Mouse (Mus musculus) hindbrain, embryonic 12.5 days (tissue): Measurements from ENCODE around the gene Ppm1k. TPM values are rescaled to one million over a fixed set of nuclear protein-coding genes. Genes with fewer than 3 reads are reported as not detected.

ENCODE experiments used
- ATAC-seq: fragments of 200-750 bp; cut with Nextera tagmentation; 2 replicates; pipeline ENCODE4 v1.8.0; 2017; ENCODE audit warnings: moderate TSS enrichment; ENCODE audit not compliant: low FRiP score
- H3K27ac ChIP-seq: fragments of 300-500 bp; sonication (generic); 2 replicates; pipeline ENCODE4 v1.5.1; 2016; ENCODE audit warnings: mild to moderate bottlenecking
- H3K27me3 ChIP-seq: fragments of 300-500 bp; sonication (generic); 2 replicates; pipeline ENCODE4 v1.6.1; 2016; ENCODE audit warnings: mild to moderate bottlenecking
- H3K36me3 ChIP-seq: fragments of 300-500 bp; sonication (generic); 2 replicates; pipeline ENCODE4 v1.6.1; 2016; ENCODE audit warnings: mild to moderate bottlenecking
- H3K4me1 ChIP-seq: fragments of 300-500 bp; sonication (generic); 2 replicates; pipeline ENCODE4 v1.6.1; 2016
- H3K4me2 ChIP-seq: fragments of 300-500 bp; sonication (generic); replicated peaks from 2 replicates; pipeline ENCODE4 v1.6.1; 2016; ENCODE audit warnings: mild to moderate bottlenecking
- H3K4me3 ChIP-seq: fragments of 300-500 bp; sonication (generic); 2 replicates; pipeline ENCODE4 v1.5.1; 2016; ENCODE audit warnings: mild to moderate bottlenecking
- H3K9ac ChIP-seq: fragments of 300-500 bp; sonication (generic); 2 replicates; pipeline ENCODE4 v1.6.1; 2016; ENCODE audit warnings: mild to moderate bottlenecking, moderate library complexity
- H3K9me3 ChIP-seq: fragments of 300-500 bp; sonication (generic); replicated peaks from 2 replicates; pipeline ENCODE4 v1.6.1; 2016; ENCODE audit warnings: mild to moderate bottlenecking
- WGBS: fragments of 180-500 bp; shearing (Covaris S2); methylation state at CpG from one replicate; pipeline ENCODE4 v1.1.7; 2016; 5-methylcytosine and 5-hydroxymethylcytosine counted together
- polyA plus RNA-seq: library from polyadenylated mRNA; unstranded; fragments of >200 nt; fragmentation: Nextera tagmentation; extraction: Ambion mirVana; gene quantifications from 2 replicates; pipeline ENCODE4 v1.2.1, GENCODE M21; 2016

Gene Ppm1k
- 7.3 and 7.4 TPM in 2 replicates for polyA plus RNA-seq

- Histone ChIP-seq H3K9me3 (no peaks in the 10 kb centered on the region), H3K4me3 (peak within 1 kb of the TSS; percentile 56), H3K9ac (peak within 1 kb of the TSS; percentile 67), H3K4me2 (peak within 1 kb of the TSS; percentile 78), H3K27ac (peak within 1 kb of the TSS; percentile 67), H3K4me1 (peaks cover 10% of the 10 kb centered on the region), H3K27me3 (no peaks in the 10 kb centered on the region), H3K36me3 (no peaks in the 10 kb centered on the region)
- under 1% methylated on average over 24 of the region's 24 CpGs for WGBS
- ATAC-seq, result peak; percentile 98
Observed at GRCm38 (mm10) chr6:57535386-57535936, at the start of gene Ppm1k. Gene Ppm1k (minus strand): TSS chr6:57535468.

- no peak for ATAC-seq
- 85% methylated on average over 4 of the region's 4 CpGs for WGBS
- Histone ChIP-seq H3K4me2 (no peak overlapping the region), H3K27me3 (no peaks in the 10 kb centered on the region), H3K4me1 (peaks cover 9% of the 10 kb centered on the region), H3K36me3 (no peaks in the 10 kb centered on the region), H3K9ac (no peak overlapping the region), H3K4me3 (no peak overlapping the region), H3K9me3 (no peaks in the 10 kb centered on the region), H3K27ac (no peak overlapping the region)
Observed at GRCm38 (mm10) chr6:57582356-57582755, 47.1 kb upstream of the Ppm1k start.

GRCm38 (mm10) chr6:57581595-57581994, 46.3 kb upstream of the Ppm1k start:
- no peak for ATAC-seq
- Histone ChIP-seq H3K9me3 (no peaks in the 10 kb centered on the region), H3K27ac (no peak overlapping the region), H3K9ac (no peak overlapping the region), H3K4me1 (peaks cover 9% of the 10 kb centered on the region), H3K4me2 (peak overlapping the region; percentile 66; the same call in 1 of the 2 replicates), H3K4me3 (0 out of 2 replicates have a peak overlapping the region, but pooled peaks have one; percentile 34), H3K36me3 (no peaks in the 10 kb centered on the region), H3K27me3 (no peaks in the 10 kb centered on the region)
- WGBS, result 91% methylated on average over 12 of the region's 12 CpGs

- peak; percentile 48 for ATAC-seq
- Histone ChIP-seq H3K36me3 (no peaks in the 10 kb centered on the region), H3K4me2 (peak within 1 kb of the TSS; percentile 66), H3K9me3 (no peaks in the 10 kb centered on the region), H3K27me3 (no peaks in the 10 kb centered on the region), H3K4me3 (peak within 1 kb of the TSS; percentile 34), H3K4me1 (peaks cover 9% of the 10 kb centered on the region), H3K27ac (no peak within 1 kb of the TSS), H3K9ac (peak within 1 kb of the TSS; percentile 46)
- 3% methylated on average over 16 of the region's 16 CpGs for WGBS
Observed at GRCm38 (mm10) chr6:57580881-57581548, 45.7 kb upstream of the Ppm1k start, which contains the start of gene Herc6. Gene Herc6 (plus strand): TSS chr6:57581000.

GRCm38 (mm10) chr6:57571587-57571986, 36.3 kb upstream of the Ppm1k start:
- Histone ChIP-seq H3K27me3 (no peaks in the 10 kb centered on the region), H3K27ac (no peak overlapping the region), H3K4me1 (no peaks in the 10 kb centered on the region), H3K4me3 (no peak overlapping the region), H3K36me3 (no peaks in the 10 kb centered on the region), H3K9ac (no peak overlapping the region), H3K9me3 (no peaks in the 10 kb centered on the region), H3K4me2 (no peak overlapping the region)
- no peak for ATAC-seq

GRCm38 (mm10) chr6:57570170-57570974, 35.1 kb upstream of the Ppm1k start:
- H3K27ac ChIP-seq, result no peak overlapping the region
- WGBS, result 14% methylated on average over 6 of the region's 6 CpGs
- H3K27me3 ChIP-seq, result no peaks in the 10 kb centered on the region
- no peak overlapping the region for H3K9ac ChIP-seq
- no peak overlapping the region for H3K4me3 ChIP-seq
- H3K36me3 ChIP-seq, result no peaks in the 10 kb centered on the region
- H3K9me3 ChIP-seq, result no peaks in the 10 kb centered on the region
- no peak overlapping the region for H3K4me2 ChIP-seq
- H3K4me1 ChIP-seq, result no peaks in the 10 kb centered on the region
- peak; percentile 56 for ATAC-seq

GRCm38 (mm10) chr6:57567630-57568029, 32.4 kb upstream of the Ppm1k start:
- WGBS, result 92% methylated on average over 2 of the region's 2 CpGs
- Histone ChIP-seq H3K4me1 (no peaks in the 10 kb centered on the region), H3K27me3 (no peaks in the 10 kb centered on the region), H3K36me3 (no peaks in the 10 kb centered on the region), H3K9ac (no peak overlapping the region), H3K4me2 (no peak overlapping the region), H3K27ac (no peak overlapping the region), H3K4me3 (no peak overlapping the region), H3K9me3 (no peaks in the 10 kb centered on the region)
- no peak for ATAC-seq

- Histone ChIP-seq H3K4me3 (no peak overlapping the region), H3K9ac (no peak overlapping the region), H3K4me2 (no peak overlapping the region), H3K27ac (no peak overlapping the region), H3K36me3 (no peaks in the 10 kb centered on the region), H3K27me3 (no peaks in the 10 kb centered on the region), H3K9me3 (no peaks in the 10 kb centered on the region), H3K4me1 (no peaks in the 10 kb centered on the region)
- 90% methylated on average over 7 of the region's 7 CpGs for WGBS
- ATAC-seq, result no peak
Observed at GRCm38 (mm10) chr6:57565452-57565851, 30.2 kb upstream of the Ppm1k start.

GRCm38 (mm10) chr6:57563454-57563853, 28.2 kb upstream of the Ppm1k start:
- H3K27ac ChIP-seq, result no peak overlapping the region
- no peak overlapping the region for H3K9ac ChIP-seq
- H3K4me1 ChIP-seq, result no peaks in the 10 kb centered on the region
- H3K9me3 ChIP-seq, result no peaks in the 10 kb centered on the region
- no peak overlapping the region for H3K4me2 ChIP-seq
- ATAC-seq, result no peak
- H3K4me3 ChIP-seq, result no peak overlapping the region
- no peaks in the 10 kb centered on the region for H3K27me3 ChIP-seq
- H3K36me3 ChIP-seq, result no peaks in the 10 kb centered on the region
- 77% methylated on average over 1 of the region's 1 CpGs for WGBS

- H3K4me3 ChIP-seq, result no peak overlapping the region
- H3K27me3 ChIP-seq, result no peaks in the 10 kb centered on the region
- H3K27ac ChIP-seq, result no peak overlapping the region
- H3K9ac ChIP-seq, result no peak overlapping the region
- WGBS, result 70% methylated on average over 4 of the region's 4 CpGs
- H3K4me2 ChIP-seq, result no peak overlapping the region
- no peaks in the 10 kb centered on the region for H3K9me3 ChIP-seq
- ATAC-seq, result no peak
- no peaks in the 10 kb centered on the region for H3K4me1 ChIP-seq
- H3K36me3 ChIP-seq, result no peaks in the 10 kb centered on the region
Observed at GRCm38 (mm10) chr6:57557796-57558317, 22.6 kb upstream of the Ppm1k start.

- no peaks in the 10 kb centered on the region for H3K27me3 ChIP-seq
- no peaks in the 10 kb centered on the region for H3K36me3 ChIP-seq
- H3K4me2 ChIP-seq, result no peak overlapping the region
- 89% methylated on average over 3 of the region's 3 CpGs for WGBS
- H3K4me1 ChIP-seq, result no peaks in the 10 kb centered on the region
- ATAC-seq, result no peak
- H3K9ac ChIP-seq, result no peak overlapping the region
- H3K27ac ChIP-seq, result no peak overlapping the region
- H3K9me3 ChIP-seq, result no peaks in the 10 kb centered on the region
- H3K4me3 ChIP-seq, result no peak overlapping the region
Observed at GRCm38 (mm10) chr6:57551211-57551796, 16.0 kb upstream of the Ppm1k start.

GRCm38 (mm10) chr6:57544866-57545265, 9.6 kb upstream of the Ppm1k start:
- Histone ChIP-seq H3K4me3 (no peak overlapping the region), H3K9me3 (no peaks in the 10 kb centered on the region), H3K36me3 (no peaks in the 10 kb centered on the region), H3K4me1 (no peaks in the 10 kb centered on the region), H3K27ac (no peak overlapping the region), H3K4me2 (no peak overlapping the region), H3K9ac (no peak overlapping the region), H3K27me3 (no peaks in the 10 kb centered on the region)
- ATAC-seq, result no peak
- WGBS, result 61% methylated on average over 2 of the region's 2 CpGs
